ENCODE assay signal across 8 mouse cellular contexts in genomic region chr14:21018977-21019376, GRCm38 (mm10). TPM values are rescaled to one million over a fixed set of nuclear protein-coding genes. Genes with fewer than 3 reads are reported as not detected.
A peak's percentile ranks its signal among the peaks of the same experiment; 100 is the strongest.
DNase-seq lines count a peak whose midpoint lies in the region; ATAC-seq and TF ChIP-seq lines count a peak whose summit lies in the region.

No protein-coding gene starts in this region.

- WGBS in lung, embryonic 15.5 days, result 36% methylated on average over 3 of the region's 3 CpGs
- 53% methylated on average over 3 of the region's 3 CpGs for WGBS in lung, adult 2 months
- WGBS in hindbrain, embryonic 15.5 days, result 32% methylated on average over 3 of the region's 3 CpGs

- peaks cover 66% of the 10 kb centered on the region for H3K36me3 ChIP-seq in lung, embryonic 15.5 days
- peaks cover 17% of the 10 kb centered on the region for H3K36me3 ChIP-seq in hindbrain, embryonic 15.5 days

- no peak for DNase-seq in frontal cortex, postnatal 25 days (ENCODE audit: low spot score in 2 of 2)
- no peak for DNase-seq in lung, adult 2 months
- DNase-seq in c-Kit-positive CD71-negative TER-119-negative erythroid progenitor cells, embryonic 14.5 days (ENCODE audit: low read depth), result peak; percentile 47
- DNase-seq in retina, adult 2 months (ENCODE audit: low read depth, low spot score), result peak; percentile 26
- DNase-seq in spleen, adult 18-20 months, result no peak

- peak; percentile 76 for ATAC-seq in frontal cortex, adult (ENCODE audit: low TSS enrichment)
- ATAC-seq in lung, embryonic 15.5 days (ENCODE audit: borderline replicate concordance, extremely low read depth, low FRiP score, low TSS enrichment), result peak; percentile 67; the same call in 1 of the 2 replicates
- peak; percentile 79 for ATAC-seq in hindbrain, embryonic 15.5 days (ENCODE audit: low FRiP score, low read depth)

- H3K27ac ChIP-seq in lung, embryonic 15.5 days, result no peak overlapping the region
- H3K27ac ChIP-seq in hindbrain, embryonic 15.5 days (replicated peaks), result no peak overlapping the region

- no peak for TF ChIP-seq CTCF in lung, adult 2 months (IDR thresholded peaks at IDR 0.05; ENCODE audit: insufficient read depth, low read length)

- no peak for TF ChIP-seq POLR2A in lung, adult 2 months (IDR thresholded peaks at IDR 0.05; ENCODE audit: borderline replicate concordance, extremely low read depth, low read depth, low read length)

- H3K4me2 ChIP-seq in lung, embryonic 15.5 days, result no peak overlapping the region
- H3K4me2 ChIP-seq in hindbrain, embryonic 15.5 days, result no peak overlapping the region

- H3K4me1 ChIP-seq in lung, embryonic 15.5 days, result no peaks in the 10 kb centered on the region
- H3K4me1 ChIP-seq in lung, adult 2 months (ENCODE audit: control insufficient read depth, insufficient read depth, low read length), result no peaks in the 10 kb centered on the region
- no peaks in the 10 kb centered on the region for H3K4me1 ChIP-seq in hindbrain, embryonic 15.5 days (replicated peaks)

- no peak overlapping the region for H3K4me3 ChIP-seq in lung, embryonic 15.5 days
- H3K4me3 ChIP-seq in lung, adult 2 months (replicated peaks; ENCODE audit: extremely low read depth, low read depth, low read length), result no peak overlapping the region
- no peak overlapping the region for H3K4me3 ChIP-seq in hindbrain, embryonic 15.5 days

- H3K9ac ChIP-seq in lung, embryonic 15.5 days, result no peak overlapping the region
- H3K9ac ChIP-seq in hindbrain, embryonic 15.5 days, result no peak overlapping the region

- no peaks in the 10 kb centered on the region for H3K9me3 ChIP-seq in lung, embryonic 15.5 days
- no peaks in the 10 kb centered on the region for H3K9me3 ChIP-seq in hindbrain, embryonic 15.5 days

- H3K27me3 ChIP-seq in lung, embryonic 15.5 days, result no peaks in the 10 kb centered on the region
- no peaks in the 10 kb centered on the region for H3K27me3 ChIP-seq in hindbrain, embryonic 15.5 days

RNA-seq across cellular contexts. Expression of gene Ap3m1, which starts 33.3 kb away (rescaled TPM):
- polyA plus RNA-seq in lung, embryonic 15.5 days (2015; fragmentation: Nextera tagmentation; extraction: Ambion mirVana), result 68.8 and 77.8 TPM in 2 replicates
- polyA plus RNA-seq in lung, adult 2 months (2012; rRNA removed), result 16.2 and 30.1 TPM in 2 replicates
- 73.2 and 76.4 TPM in 2 replicates for polyA plus RNA-seq in hindbrain, embryonic 15.5 days (2015; fragmentation: Nextera tagmentation; extraction: Ambion mirVana)

RNA-seq across cellular contexts. Expression of gene Adk, which starts 33.4 kb away (rescaled TPM):
- 197 and 203 TPM in 2 replicates for polyA plus RNA-seq in lung, embryonic 15.5 days (2015; fragmentation: Nextera tagmentation; extraction: Ambion mirVana)
- 34.8 and 54.0 TPM in 2 replicates for polyA plus RNA-seq in lung, adult 2 months (2012; rRNA removed)
- polyA plus RNA-seq in hindbrain, embryonic 15.5 days (2015; fragmentation: Nextera tagmentation; extraction: Ambion mirVana), result 40.4 and 47.6 TPM in 2 replicates

Comparison
In these comparisons a context has a peak if more than half of its experiments do, and no peak if none do; other contexts are left out.
1. DNase-seq: peak in c-Kit-positive CD71-negative TER-119-negative erythroid progenitor cells, embryonic 14.5 days (single experiment) and retina, adult 2 months (single experiment); none in frontal cortex, postnatal 25 days (0 of 2), lung, adult 2 months (single experiment) and spleen, adult 18-20 months (0 of 2).
2. Peak in every context shown above with its lines, with median percentiles within 50 percentile points of each other: ATAC-seq.